29 mouse cellular contexts compared by ENCODE assay signal in genomic region chr11:43343574-43343973, GRCm38 (mm10).
"Had no signal": no experiment of that assay in that cellular context is flagged by ENCODE, and none has a peak within 500 bp of the region (broad histone marks: within the 10 kb centered on the region; RNA-seq: fewer than 3 reads in every experiment).

No protein-coding gene starts in this region.

- H3K27ac ChIP-seq: left cerebral cortex, adult 2 months; limb, embryonic 10.5 days; limb, embryonic 12.5 days; limb, embryonic 13.5 days; limb, embryonic 15.5 days; liver, embryonic 12.5 days; liver, embryonic 13.5 days; liver, embryonic 14.5 days; liver, embryonic 15.5 days; macrophage; neural tube, embryonic 12.5 days had no signal

- H3K9ac ChIP-seq: limb, embryonic 12.5 days; limb, embryonic 13.5 days; limb, embryonic 15.5 days; liver, embryonic 12.5 days; liver, embryonic 13.5 days; liver, embryonic 14.5 days; liver, embryonic 15.5 days; liver, postnatal 0 days; lung, embryonic 14.5 days; lung, embryonic 15.5 days; midbrain, embryonic 12.5 days; neural tube, embryonic 12.5 days had no signal

- H3K4me3 ChIP-seq: left cerebral cortex, adult 2 months; limb, embryonic 10.5 days; limb, embryonic 12.5 days; limb, embryonic 13.5 days; limb, embryonic 15.5 days; liver, embryonic 12.5 days; liver, embryonic 13.5 days; liver, embryonic 15.5 days; lung, embryonic 15.5 days; megakaryocyte, embryonic 14.5 days; midbrain, embryonic 12.5 days; midbrain, embryonic 13.5 days; myocyte; neural tube, embryonic 12.5 days had no signal

- H3K4me1 ChIP-seq: limb, embryonic 10.5 days; limb, embryonic 12.5 days; limb, embryonic 13.5 days; limb, embryonic 15.5 days; liver, embryonic 12.5 days; liver, embryonic 13.5 days; liver, embryonic 15.5 days; lung, embryonic 15.5 days had no signal

- H3K9me3 ChIP-seq: limb, embryonic 10.5 days; limb, embryonic 12.5 days; limb, embryonic 13.5 days; limb, embryonic 15.5 days; liver, embryonic 12.5 days; liver, embryonic 13.5 days; liver, embryonic 15.5 days; lung, embryonic 15.5 days; megakaryocyte, embryonic 14.5 days; midbrain, embryonic 12.5 days; midbrain, embryonic 13.5 days; neural tube, embryonic 12.5 days had no signal

- ATAC-seq: liver, embryonic 12.5 days; liver, postnatal 0 days; lung, postnatal 0 days had no signal

- H3K27me3 ChIP-seq: limb, embryonic 15.5 days; liver, embryonic 12.5 days; liver, embryonic 13.5 days; liver, embryonic 15.5 days; lung, embryonic 15.5 days; midbrain, embryonic 12.5 days; midbrain, embryonic 13.5 days; neural tube, embryonic 12.5 days had no signal

- DNase-seq: liver; liver, embryonic 13.5 days; liver, postnatal 0 days; lung, adult 18-20 months; lung, adult 2 months; lung, embryonic 14.5 days; lung, postnatal 10 days; lung, postnatal 14 days; lung, postnatal 36 days; lung, postnatal 4 days; midbrain, embryonic 14.5 days had no signal

- H3K36me3 ChIP-seq: limb, embryonic 10.5 days; limb, embryonic 12.5 days; limb, embryonic 13.5 days; limb, embryonic 15.5 days; liver, embryonic 12.5 days; liver, embryonic 13.5 days; liver, embryonic 15.5 days; lung, embryonic 15.5 days; midbrain, embryonic 12.5 days; midbrain, embryonic 13.5 days; neural tube, embryonic 12.5 days had no signal

- H3K4me2 ChIP-seq: limb, embryonic 12.5 days; limb, embryonic 13.5 days; limb, embryonic 15.5 days; liver, embryonic 11.5 days; liver, embryonic 12.5 days; liver, embryonic 13.5 days; liver, embryonic 15.5 days; lung, embryonic 14.5 days; midbrain, embryonic 11.5 days; midbrain, embryonic 12.5 days; midbrain, embryonic 13.5 days; neural tube, embryonic 12.5 days had no signal
